Mouse (Mus musculus) stomach, embryonic 14.5 days (tissue): Measurements from ENCODE around the gene Loxl1. TPM values are rescaled to one million over a fixed set of nuclear protein-coding genes. Genes with fewer than 3 reads are reported as not detected.

ENCODE experiments used
- ATAC-seq: fragments of 200-750 bp; cut with Nextera tagmentation; 2 replicates; pipeline ENCODE4 v1.8.0; 2017; ENCODE audit warnings: low read depth, moderate TSS enrichment; ENCODE audit not compliant: insufficient number of reproducible peaks, insufficient read depth, low FRiP score
- H3K27ac ChIP-seq: fragments of 300-500 bp; sonication (generic); 2 replicates; pipeline ENCODE4 v1.5.1; 2014; ENCODE audit warnings: mild to moderate bottlenecking, low read length, moderate library complexity, mixed read lengths
- H3K27me3 ChIP-seq: fragments of 300-500 bp; sonication (generic); 2 replicates; pipeline ENCODE4 v1.6.1; 2014; ENCODE audit warnings: low read length, control low read depth, mixed read lengths; ENCODE audit not compliant: control insufficient read depth, insufficient read depth
- H3K36me3 ChIP-seq: fragments of 300-500 bp; sonication (generic); 2 replicates; pipeline ENCODE4 v1.6.1; 2014; ENCODE audit warnings: mild to moderate bottlenecking, control low read depth, low read length, moderate library complexity, mixed read lengths; ENCODE audit not compliant: control insufficient read depth, insufficient read depth
- H3K4me1 ChIP-seq: fragments of 300-500 bp; sonication (generic); 2 replicates; pipeline ENCODE4 v1.6.1; 2014; ENCODE audit warnings: low read length, control low read depth, mixed read lengths; ENCODE audit not compliant: control insufficient read depth, insufficient read depth
- H3K4me2 ChIP-seq: fragments of 300-500 bp; sonication (generic); replicated peaks from 2 replicates; pipeline ENCODE4 v1.6.1; 2014; ENCODE audit warnings: low read depth, low read length, control low read depth
- H3K4me3 ChIP-seq: fragments of 300-500 bp; sonication (generic); 2 replicates; pipeline ENCODE4 v1.5.1; 2014; ENCODE audit warnings: low read depth, low read length, control low read depth
- H3K9ac ChIP-seq: fragments of 300-500 bp; sonication (generic); replicated peaks from 2 replicates; pipeline ENCODE4 v1.6.1; 2014; ENCODE audit warnings: low read depth, mild to moderate bottlenecking, control low read depth, low read length, moderate library complexity, mixed read lengths
- H3K9me3 ChIP-seq: fragments of 300-500 bp; sonication (generic); 2 replicates; pipeline ENCODE4 v1.6.1; 2016; ENCODE audit warnings: low read depth, low read length, control low read depth; ENCODE audit not compliant: control insufficient read depth
- WGBS: fragments of 180-500 bp; shearing (Covaris S2); extraction: QIAGEN DNeasy Blood & Tissue Kit; methylation state at CpG from one replicate; pipeline ENCODE4 v1.1.7; 2014; 5-methylcytosine and 5-hydroxymethylcytosine counted together
- polyA plus RNA-seq: library from polyadenylated mRNA; unstranded; fragments of >200 nt; fragmentation: Nextera tagmentation; extraction: Ambion mirVana; gene quantifications from 2 replicates; pipeline ENCODE4 v1.2.1, GENCODE M21; 2014

Loxl1 gene
- polyA plus RNA-seq, 1 experiment from 2014 or later, result 32.2 TPM

DNA sequence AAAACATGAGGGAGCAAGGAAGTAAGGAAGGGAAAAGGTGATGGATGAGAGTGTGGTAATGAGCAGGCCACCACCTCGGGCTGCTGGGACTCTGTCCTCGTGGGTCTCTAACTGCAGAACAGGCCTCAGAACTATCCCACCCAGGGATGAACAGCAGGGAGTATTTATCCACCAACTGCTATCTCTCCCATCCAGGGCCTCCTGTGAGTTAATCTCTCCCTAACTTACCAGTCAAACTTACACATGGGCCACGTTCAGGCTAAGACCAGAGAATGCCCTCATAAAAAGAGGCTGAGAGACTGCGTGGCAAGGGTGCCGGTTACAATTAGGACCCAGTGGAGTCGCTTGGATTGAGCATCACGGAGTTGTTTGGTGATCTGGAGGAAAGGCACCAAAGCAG lies 33.0 kb upstream of the Loxl1 start:
- no peaks in the 10 kb centered on the region for H3K9me3 ChIP-seq
- no peaks in the 10 kb centered on the region for H3K27me3 ChIP-seq
- no peak overlapping the region for H3K4me2 ChIP-seq
- H3K36me3 ChIP-seq, result no peaks in the 10 kb centered on the region
- no peak overlapping the region for H3K27ac ChIP-seq
- no peak overlapping the region for H3K9ac ChIP-seq
- peaks cover 4% of the 10 kb centered on the region; the same call in 1 of the 2 replicates for H3K4me1 ChIP-seq
- ATAC-seq, result no peak
- 39% methylated on average over 7 of the region's 7 CpGs for WGBS
- no peak overlapping the region for H3K4me3 ChIP-seq

DNA sequence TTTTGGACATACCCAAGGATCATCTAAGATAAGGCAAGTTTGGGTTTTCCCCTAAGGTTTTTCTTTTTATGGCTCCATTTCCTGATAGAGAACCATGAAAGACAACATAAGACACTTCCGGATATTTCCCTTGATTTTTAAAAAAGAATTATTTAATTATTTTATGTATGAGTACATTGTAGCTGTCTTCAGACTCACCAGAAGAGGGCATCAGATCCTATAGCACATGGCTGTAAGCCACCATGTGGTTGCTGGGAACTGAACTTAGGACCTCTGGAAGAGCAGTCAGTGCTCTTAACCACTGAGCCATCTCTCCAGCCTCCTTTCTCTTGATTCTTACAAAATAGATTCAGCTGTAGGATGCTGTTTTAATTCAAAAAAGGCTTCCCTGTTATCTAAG lies 28.8 kb upstream of the Loxl1 start:
- Histone ChIP-seq H3K4me2 (no peak overlapping the region), H3K9me3 (no peaks in the 10 kb centered on the region), H3K36me3 (no peaks in the 10 kb centered on the region), H3K27me3 (no peaks in the 10 kb centered on the region), H3K9ac (no peak overlapping the region), H3K27ac (no peak overlapping the region), H3K4me1 (peaks cover 4% of the 10 kb centered on the region; the same call in 1 of the 2 replicates), H3K4me3 (no peak overlapping the region)
- WGBS, result 98% methylated on average over 1 of the region's 1 CpGs
- no peak for ATAC-seq

DNA sequence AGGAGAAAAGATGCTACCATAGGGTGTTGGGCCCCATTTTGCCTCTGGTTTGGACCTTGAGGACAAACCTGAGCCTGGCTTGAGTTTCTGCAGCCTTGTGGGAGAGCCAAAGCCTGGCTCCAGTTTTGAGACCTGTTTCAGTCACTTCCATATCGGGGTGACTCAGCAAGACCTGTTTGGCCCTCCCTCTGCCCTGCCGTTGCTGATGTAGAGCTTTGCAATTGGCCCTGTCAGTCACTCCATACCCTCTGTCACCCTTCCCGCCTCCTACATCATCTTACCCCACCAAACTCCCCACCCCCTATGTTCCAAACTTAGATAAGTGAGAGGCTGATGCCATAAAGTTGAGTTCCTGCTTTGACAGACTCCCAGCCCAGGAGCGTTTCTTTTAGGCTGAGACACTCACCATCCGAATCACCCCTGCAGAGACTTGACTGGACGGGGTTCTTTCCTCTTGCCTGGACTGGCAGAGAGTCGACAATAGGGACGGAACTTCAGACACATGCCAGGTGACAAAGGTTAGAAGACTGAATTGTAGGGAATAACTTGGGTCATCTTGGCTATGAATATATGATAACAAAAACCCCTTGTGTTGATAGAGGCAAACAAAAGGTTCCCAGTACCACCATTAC lies 23.8 kb upstream of the Loxl1 start:
- Histone ChIP-seq H3K36me3 (no peaks in the 10 kb centered on the region), H3K27ac (no peak overlapping the region), H3K4me3 (no peak overlapping the region), H3K9me3 (no peaks in the 10 kb centered on the region), H3K9ac (no peak overlapping the region), H3K4me2 (no peak overlapping the region), H3K4me1 (no peaks in the 10 kb centered on the region), H3K27me3 (no peaks in the 10 kb centered on the region)
- no peak for ATAC-seq
- 57% methylated on average over 8 of the region's 8 CpGs for WGBS

- no peak overlapping the region for H3K4me3 ChIP-seq
- H3K36me3 ChIP-seq, result no peaks in the 10 kb centered on the region
- no peak overlapping the region for H3K27ac ChIP-seq
- H3K9me3 ChIP-seq, result no peaks in the 10 kb centered on the region
- 58% methylated on average over 3 of the region's 3 CpGs for WGBS
- H3K27me3 ChIP-seq, result no peaks in the 10 kb centered on the region
- H3K4me1 ChIP-seq, result 0 out of 2 replicates have a peak, but pooled peaks cover 5% of the 10 kb centered on the region
- no peak for ATAC-seq
- no peak overlapping the region for H3K4me2 ChIP-seq
- no peak overlapping the region for H3K9ac ChIP-seq
Measured at GRCm38 (mm10) chr9:58331276-58331675, 18.3 kb upstream of the Loxl1 start.

DNA sequence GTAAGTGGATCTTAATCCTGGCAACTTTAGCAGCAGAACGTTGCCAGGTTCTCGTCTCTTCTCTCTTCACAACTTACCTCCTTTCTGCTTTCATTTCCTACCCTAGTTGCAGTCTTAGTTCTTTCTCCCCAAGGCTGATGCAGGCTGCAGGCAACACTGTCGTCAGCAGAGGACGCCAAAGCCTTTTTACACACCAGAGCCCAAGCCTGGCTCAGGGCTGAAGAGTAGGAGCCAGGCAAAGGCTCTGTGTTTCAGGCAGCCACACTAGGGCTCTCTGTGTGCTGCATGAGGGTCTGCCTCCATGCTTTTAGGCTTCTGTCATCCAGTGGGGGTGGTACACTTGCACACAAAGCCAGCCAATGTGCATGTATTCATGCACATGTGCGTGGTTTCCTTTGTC lies 17.3 kb upstream of the Loxl1 start:
- 27% methylated on average over 5 of the region's 5 CpGs for WGBS
- Histone ChIP-seq H3K27ac (no peak overlapping the region), H3K9ac (no peak overlapping the region), H3K36me3 (no peaks in the 10 kb centered on the region), H3K27me3 (no peaks in the 10 kb centered on the region), H3K4me2 (no peak overlapping the region), H3K4me1 (0 out of 2 replicates have a peak, but pooled peaks cover 5% of the 10 kb centered on the region), H3K4me3 (no peak overlapping the region), H3K9me3 (no peaks in the 10 kb centered on the region)
- ATAC-seq, result peak; percentile 42; the same call in 1 of the 2 replicates

GRCm38 (mm10) chr9:58327382-58327781 lies 14.4 kb upstream of the Loxl1 start:
- Histone ChIP-seq H3K4me2 (no peak overlapping the region), H3K9ac (no peak overlapping the region), H3K9me3 (no peaks in the 10 kb centered on the region), H3K4me3 (no peak overlapping the region), H3K36me3 (no peaks in the 10 kb centered on the region), H3K4me1 (0 out of 2 replicates have a peak, but pooled peaks cover 5% of the 10 kb centered on the region), H3K27me3 (no peaks in the 10 kb centered on the region), H3K27ac (no peak overlapping the region)
- no peak for ATAC-seq
- WGBS, result 64% methylated on average over 1 of the region's 1 CpGs

DNA sequence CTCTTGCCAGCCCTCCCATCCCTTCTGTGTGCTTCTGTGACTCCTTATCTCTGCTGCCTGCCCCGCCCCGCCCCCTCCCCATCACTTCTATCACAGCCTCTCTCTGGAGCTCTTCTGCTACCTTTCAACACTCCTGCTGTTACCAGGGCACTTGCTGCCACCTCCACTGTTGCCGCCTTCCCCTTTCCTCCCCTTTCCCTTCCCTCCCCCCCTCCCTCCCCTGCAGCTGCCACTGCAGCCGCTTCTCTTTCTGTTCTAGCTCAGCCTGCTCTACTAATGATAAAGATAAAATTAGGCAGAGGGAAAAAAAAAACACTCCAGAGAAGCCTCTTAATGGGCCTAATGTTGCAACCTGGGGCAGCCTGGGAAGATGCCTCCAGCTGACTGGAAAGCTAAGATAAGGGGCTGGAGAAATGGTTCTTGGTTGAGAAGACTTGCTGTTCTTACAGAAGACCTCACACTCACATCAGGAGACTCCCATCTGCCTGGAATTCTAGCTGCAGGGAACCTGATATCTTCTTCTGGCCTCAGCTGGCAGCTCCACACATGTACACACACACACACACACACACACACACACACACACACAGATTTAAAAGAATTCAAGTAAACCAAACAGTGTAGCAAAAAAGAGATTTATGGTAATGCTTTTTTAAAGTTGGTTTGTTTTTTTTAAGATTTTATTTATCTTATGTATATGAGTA lies 13.6 kb upstream of the Loxl1 start:
- ATAC-seq, result no peak
- no peaks in the 10 kb centered on the region for H3K36me3 ChIP-seq
- H3K9ac ChIP-seq, result no peak overlapping the region
- no peak overlapping the region for H3K4me2 ChIP-seq
- no peaks in the 10 kb centered on the region for H3K9me3 ChIP-seq
- H3K27me3 ChIP-seq, result no peaks in the 10 kb centered on the region
- 0 out of 2 replicates have a peak, but pooled peaks cover 5% of the 10 kb centered on the region for H3K4me1 ChIP-seq
- WGBS, result 9% methylated on average over 4 of the region's 4 CpGs
- no peak overlapping the region for H3K4me3 ChIP-seq
- no peak overlapping the region for H3K27ac ChIP-seq

- 92% methylated on average over 3 of the region's 3 CpGs for WGBS
- Histone ChIP-seq H3K4me3 (no peak overlapping the region), H3K27ac (no peak overlapping the region), H3K9me3 (no peaks in the 10 kb centered on the region), H3K4me2 (no peak overlapping the region), H3K36me3 (no peaks in the 10 kb centered on the region), H3K9ac (no peak overlapping the region), H3K27me3 (no peaks in the 10 kb centered on the region), H3K4me1 (peaks cover 11% of the 10 kb centered on the region; the same call in 1 of the 2 replicates)
- no peak for ATAC-seq
Measured at GRCm38 (mm10) chr9:58321681-58322080, 8.7 kb upstream of the Loxl1 start.
